In the genomic region with DNA sequence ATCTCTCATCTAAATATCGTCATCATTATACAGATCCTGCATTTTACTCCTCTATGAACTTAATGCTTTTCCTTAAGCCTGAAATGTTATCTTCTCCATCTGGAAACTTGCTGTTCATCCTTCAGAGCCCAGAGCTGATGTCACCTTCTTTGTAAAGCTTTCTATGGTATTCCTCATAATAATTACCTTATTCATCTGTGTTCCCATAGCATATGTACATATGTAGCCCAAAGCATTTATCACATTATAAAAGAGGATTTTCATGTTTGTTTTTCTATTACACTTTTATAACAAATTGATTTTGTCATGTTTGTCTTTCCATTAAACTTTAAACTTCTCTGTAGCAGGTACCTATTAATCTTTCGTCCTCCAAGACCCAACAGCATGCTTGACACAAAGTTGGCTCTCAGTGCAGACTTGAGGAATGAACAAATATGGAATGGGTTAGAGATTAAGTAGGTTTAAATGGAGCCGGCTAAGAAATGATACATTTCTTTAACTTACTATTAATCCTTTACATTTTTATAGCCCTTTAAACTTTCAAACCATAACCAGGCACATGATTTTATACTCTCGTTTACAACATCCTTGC, we compare ENCODE assay signal across 26 mouse cellular contexts.
A peak's percentile ranks its signal among the peaks of the same experiment; 100 is the strongest.
DNase-seq lines count a peak whose midpoint lies in the region; ATAC-seq and TF ChIP-seq lines count a peak whose summit lies in the region.
"Had no signal": no experiment of that assay in that cellular context is flagged by ENCODE, and none has a peak within 500 bp of the region (broad histone marks: within the 10 kb centered on the region; RNA-seq: fewer than 3 reads in every experiment).

No protein-coding gene starts in this region.

- no peak overlapping the region for H3K27ac ChIP-seq in intestine, embryonic 15.5 days
- H3K27ac ChIP-seq in intestine, embryonic 16.5 days (ENCODE audit: low read length): no peak overlapping the region
- H3K27ac ChIP-seq in stomach, embryonic 14.5 days (ENCODE audit: low read length): no peak overlapping the region
- H3K27ac ChIP-seq in stomach, postnatal 0 days (replicated peaks): no peak overlapping the region
- H3K27ac ChIP-seq: embryonic facial prominence, embryonic 13.5 days; embryonic facial prominence, embryonic 15.5 days; forebrain, embryonic 10.5 days; forebrain, embryonic 12.5 days had no signal

- H3K9me3 ChIP-seq in intestine, embryonic 15.5 days: no peaks in the 10 kb centered on the region
- H3K9me3 ChIP-seq in intestine, embryonic 16.5 days (ENCODE audit: control insufficient read depth, low read length): no peaks in the 10 kb centered on the region
- H3K9me3 ChIP-seq in stomach, embryonic 14.5 days (ENCODE audit: control insufficient read depth, low read depth, low read length): no peaks in the 10 kb centered on the region
- H3K9me3 ChIP-seq in stomach, postnatal 0 days (ENCODE audit: control insufficient read depth, low read length): no peaks in the 10 kb centered on the region
- H3K9me3 ChIP-seq: embryonic facial prominence, embryonic 13.5 days; embryonic facial prominence, embryonic 15.5 days; forebrain, embryonic 10.5 days; forebrain, embryonic 12.5 days; G1E had no signal

- no peak overlapping the region for H3K4me2 ChIP-seq in intestine, embryonic 15.5 days (replicated peaks)
- H3K4me2 ChIP-seq in intestine, embryonic 16.5 days (ENCODE audit: low read depth, low read length): no peak overlapping the region
- H3K4me2 ChIP-seq in stomach, embryonic 14.5 days (replicated peaks; ENCODE audit: low read depth, low read length): no peak overlapping the region
- no peak overlapping the region for H3K4me2 ChIP-seq in stomach, postnatal 0 days (replicated peaks; ENCODE audit: low read depth)
- H3K4me2 ChIP-seq: embryonic facial prominence, embryonic 13.5 days; embryonic facial prominence, embryonic 15.5 days; forebrain, embryonic 12.5 days had no signal

- no peak overlapping the region for H3K9ac ChIP-seq in intestine, embryonic 15.5 days
- H3K9ac ChIP-seq in intestine, embryonic 16.5 days (ENCODE audit: low read depth, low read length): no peak overlapping the region
- H3K9ac ChIP-seq in stomach, embryonic 14.5 days (replicated peaks; ENCODE audit: low read depth, low read length): no peak overlapping the region
- H3K9ac ChIP-seq in stomach, postnatal 0 days (ENCODE audit: low read length): no peak overlapping the region
- H3K9ac ChIP-seq: embryonic facial prominence, embryonic 13.5 days; embryonic facial prominence, embryonic 15.5 days; forebrain, embryonic 12.5 days had no signal

- DNase-seq in stomach, postnatal 0 days (ENCODE audit: low spot score): no peak
- no peak for DNase-seq in embryo, embryonic 11 days
- DNase-seq: adrenal gland, adult 8-10 months; adrenal gland, postnatal 14 days; adrenal gland, postnatal 36 days; B cell, adult 2 months; cerebellum, adult 11-12 months; cerebellum, adult 2 months; cerebellum, adult 9-10 months; cerebellum, postnatal 10 days; cerebellum, postnatal 25 days had no signal

- TF ChIP-seq EP300 in stomach, postnatal 0 days (optimal IDR thresholded peaks at IDR 0.05): no peak

- no peak overlapping the region for H3K4me3 ChIP-seq in intestine, embryonic 15.5 days (replicated peaks)
- H3K4me3 ChIP-seq in intestine, embryonic 16.5 days (ENCODE audit: low read length): no peak overlapping the region
- no peak overlapping the region for H3K4me3 ChIP-seq in stomach, embryonic 14.5 days (ENCODE audit: low read depth, low read length)
- H3K4me3 ChIP-seq in stomach, postnatal 0 days (ENCODE audit: low read depth, low read length): no peak overlapping the region
- H3K4me3 ChIP-seq: embryonic facial prominence, embryonic 13.5 days; embryonic facial prominence, embryonic 15.5 days; erythroblast, embryonic 14.5 days; forebrain, embryonic 10.5 days; forebrain, embryonic 12.5 days had no signal

- no peaks in the 10 kb centered on the region for H3K36me3 ChIP-seq in intestine, embryonic 15.5 days
- no peaks in the 10 kb centered on the region for H3K36me3 ChIP-seq in intestine, embryonic 16.5 days (ENCODE audit: control insufficient read depth, insufficient read depth, low read length)
- H3K36me3 ChIP-seq in stomach, embryonic 14.5 days (ENCODE audit: control insufficient read depth, insufficient read depth, low read length): no peaks in the 10 kb centered on the region
- H3K36me3 ChIP-seq in stomach, postnatal 0 days (ENCODE audit: control insufficient read depth, insufficient read depth, low read length): no peaks in the 10 kb centered on the region
- H3K36me3 ChIP-seq: embryonic facial prominence, embryonic 13.5 days; embryonic facial prominence, embryonic 15.5 days; forebrain, embryonic 10.5 days; forebrain, embryonic 12.5 days; G1E had no signal

- ATAC-seq in intestine, embryonic 15.5 days: peak; percentile 62
- ATAC-seq in intestine, embryonic 16.5 days: no peak; the same call in 1 of the 2 replicates
- ATAC-seq in stomach, embryonic 14.5 days (ENCODE audit: insufficient number of reproducible peaks, insufficient read depth, low FRiP score, low read depth): peak; percentile 74; the same call in 1 of the 2 replicates
- ATAC-seq in stomach, postnatal 0 days (ENCODE audit: low FRiP score, low TSS enrichment): no peak
- ATAC-seq: activated CD4-positive, CD25-positive, alpha-beta regulatory T cell, adult 4 months; CD4-positive, CD25-positive, alpha-beta regulatory T cell, adult 4 months; forebrain, embryonic 14.5 days; forebrain, embryonic 16.5 days; Patski had no signal

- no peaks in the 10 kb centered on the region for H3K4me1 ChIP-seq in intestine, embryonic 15.5 days (replicated peaks)
- H3K4me1 ChIP-seq in intestine, embryonic 16.5 days (ENCODE audit: control insufficient read depth, insufficient read depth, low read length): no peaks in the 10 kb centered on the region
- H3K4me1 ChIP-seq in stomach, embryonic 14.5 days (ENCODE audit: control insufficient read depth, insufficient read depth, low read length): no peaks in the 10 kb centered on the region
- H3K4me1 ChIP-seq in stomach, postnatal 0 days (replicated peaks; ENCODE audit: control insufficient read depth, insufficient read depth): no peaks in the 10 kb centered on the region
- H3K4me1 ChIP-seq: embryonic facial prominence, embryonic 13.5 days; embryonic facial prominence, embryonic 15.5 days; forebrain, embryonic 10.5 days; forebrain, embryonic 12.5 days had no signal

- WGBS in intestine, embryonic 15.5 days: 46% methylated on average over 4 of the region's 4 CpGs
- WGBS in intestine, embryonic 16.5 days: 41% methylated on average over 4 of the region's 4 CpGs
- 36% methylated on average over 4 of the region's 4 CpGs for WGBS in stomach, embryonic 14.5 days
- 31% methylated on average over 4 of the region's 4 CpGs for WGBS in stomach, postnatal 0 days

- TF ChIP-seq CTCF in stomach, postnatal 0 days (IDR thresholded peaks at IDR 0.05; ENCODE audit: low read depth): no peak

- H3K27me3 ChIP-seq in intestine, embryonic 15.5 days (replicated peaks): no peaks in the 10 kb centered on the region
- no peaks in the 10 kb centered on the region for H3K27me3 ChIP-seq in intestine, embryonic 16.5 days (replicated peaks; ENCODE audit: control insufficient read depth, insufficient read depth, low read length)
- no peaks in the 10 kb centered on the region for H3K27me3 ChIP-seq in stomach, embryonic 14.5 days (ENCODE audit: control insufficient read depth, insufficient read depth, low read length)
- no peaks in the 10 kb centered on the region for H3K27me3 ChIP-seq in stomach, postnatal 0 days (ENCODE audit: control insufficient read depth, insufficient read depth, low read length)
- H3K27me3 ChIP-seq: CH12.LX; embryonic facial prominence, embryonic 15.5 days; forebrain, embryonic 12.5 days had no signal

Comparison
In these comparisons a context has a peak if more than half of its experiments do, and no peak if none do; other contexts are left out.
1. ATAC-seq: peak in intestine, embryonic 15.5 days (single experiment) and stomach, embryonic 14.5 days (single experiment); none in intestine, embryonic 16.5 days (single experiment) and stomach, postnatal 0 days (single experiment).